Mouse (Mus musculus): ENCODE results near the gene Gstm4. TPM values are rescaled to one million over a fixed set of nuclear protein-coding genes. Genes with fewer than 3 reads are reported as not detected.
A peak's percentile ranks its signal among the peaks of the same experiment; 100 is the strongest.

Gstm4 gene
- polyA plus RNA-seq, 1 experiment from 2014 or later: 10.8 TPM

- Histone ChIP-seq H3K9ac (no peak overlapping the region), H3K4me1 (no peaks in the 10 kb centered on the region), H3K4me3 (no peak overlapping the region), H3K9me3 (replicated peaks) (no peaks in the 10 kb centered on the region), H3K36me3 (ENCODE audit: poor library complexity, severe bottlenecking) (no peaks in the 10 kb centered on the region), H3K4me2 (no peak overlapping the region), H3K27me3 (no peaks in the 10 kb centered on the region), H3K27ac (no peak overlapping the region)
- ATAC-seq: no peak
- WGBS: 70% methylated on average over 6 of the region's 6 CpGs
These were observed 22.8 kb upstream of the Gstm4 start for GRCm38 (mm10) chr3:108067370-108067934.

- Histone ChIP-seq H3K4me3 (no peak overlapping the region), H3K27ac (no peak overlapping the region), H3K9ac (no peak overlapping the region), H3K4me2 (no peak overlapping the region), H3K27me3 (no peaks in the 10 kb centered on the region), H3K4me1 (no peaks in the 10 kb centered on the region), H3K36me3 (ENCODE audit: poor library complexity, severe bottlenecking) (no peaks in the 10 kb centered on the region), H3K9me3 (replicated peaks) (no peaks in the 10 kb centered on the region)
- ATAC-seq: no peak
- 83% methylated on average over 9 of the region's 9 CpGs for WGBS
These were observed 20.9 kb upstream of the Gstm4 start for GRCm38 (mm10) chr3:108065551-108065950.

- H3K27ac ChIP-seq: no peak overlapping the region
- WGBS: 73% methylated on average over 4 of the region's 4 CpGs
These were observed 20.0 kb upstream of the Gstm4 start for GRCm38 (mm10) chr3:108064672-108065071.

GRCm38 (mm10) chr3:108062648-108063047 lies 18.0 kb upstream of the Gstm4 start:
- Histone ChIP-seq H3K4me3 (no peak overlapping the region), H3K9ac (no peak overlapping the region), H3K9me3 (replicated peaks) (no peaks in the 10 kb centered on the region), H3K4me2 (no peak overlapping the region), H3K27me3 (no peaks in the 10 kb centered on the region), H3K27ac (no peak overlapping the region), H3K4me1 (no peaks in the 10 kb centered on the region), H3K36me3 (ENCODE audit: poor library complexity, severe bottlenecking) (no peaks in the 10 kb centered on the region)
- ATAC-seq: no peak
- WGBS: 83% methylated on average over 8 of the region's 8 CpGs

More at GRCm38 (mm10) chr3:108064672-108065071, 20.0 kb upstream of the Gstm4 start:
- H3K9ac ChIP-seq: no peak overlapping the region
- H3K4me2 ChIP-seq: no peak overlapping the region
- no peak overlapping the region for H3K4me3 ChIP-seq
- H3K9me3 ChIP-seq (replicated peaks): no peaks in the 10 kb centered on the region
- ATAC-seq: no peak
- H3K27me3 ChIP-seq: no peaks in the 10 kb centered on the region
- no peaks in the 10 kb centered on the region for H3K4me1 ChIP-seq
- no peaks in the 10 kb centered on the region for H3K36me3 ChIP-seq (ENCODE audit: poor library complexity, severe bottlenecking)

GRCm38 (mm10) chr3:108061420-108061819 lies 16.7 kb upstream of the Gstm4 start:
- ATAC-seq: 0 out of 2 replicates have a peak, but pooled peaks have one; percentile 19
- Histone ChIP-seq H3K36me3 (ENCODE audit: poor library complexity, severe bottlenecking) (no peaks in the 10 kb centered on the region), H3K27me3 (no peaks in the 10 kb centered on the region), H3K9me3 (replicated peaks) (no peaks in the 10 kb centered on the region), H3K27ac (no peak overlapping the region), H3K4me3 (no peak overlapping the region), H3K4me1 (no peaks in the 10 kb centered on the region), H3K4me2 (peak overlapping the region; percentile 20; the same call in 1 of the 2 replicates), H3K9ac (no peak overlapping the region)
- 24% methylated on average over 7 of the region's 7 CpGs for WGBS

- Histone ChIP-seq H3K9ac (no peak overlapping the region), H3K9me3 (replicated peaks) (no peaks in the 10 kb centered on the region), H3K4me1 (no peaks in the 10 kb centered on the region), H3K4me3 (no peak overlapping the region), H3K27me3 (no peaks in the 10 kb centered on the region), H3K27ac (no peak overlapping the region), H3K4me2 (no peak overlapping the region), H3K36me3 (ENCODE audit: poor library complexity, severe bottlenecking) (no peaks in the 10 kb centered on the region)
- WGBS: 94% methylated on average over 5 of the region's 5 CpGs
- no peak for ATAC-seq
These were observed 5.8 kb upstream of the Gstm4 start for GRCm38 (mm10) chr3:108050493-108050892.

GRCm38 (mm10) chr3:108048306-108048705 lies 3.6 kb upstream of the Gstm4 start:
- Histone ChIP-seq H3K9ac (no peak overlapping the region), H3K36me3 (ENCODE audit: poor library complexity, severe bottlenecking) (no peaks in the 10 kb centered on the region), H3K4me1 (peaks cover 13% of the 10 kb centered on the region), H3K27ac (no peak overlapping the region), H3K27me3 (0 out of 2 replicates have a peak, but pooled peaks cover under 1% of the 10 kb centered on the region), H3K4me3 (no peak overlapping the region), H3K4me2 (no peak overlapping the region), H3K9me3 (replicated peaks) (no peaks in the 10 kb centered on the region)
- ATAC-seq: no peak
- 67% methylated on average over 3 of the region's 3 CpGs for WGBS

- Histone ChIP-seq H3K27me3 (0 out of 2 replicates have a peak, but pooled peaks cover 3% of the 10 kb centered on the region), H3K9me3 (replicated peaks) (no peaks in the 10 kb centered on the region), H3K27ac (no peak overlapping the region), H3K36me3 (ENCODE audit: poor library complexity, severe bottlenecking) (no peaks in the 10 kb centered on the region), H3K4me3 (no peak overlapping the region), H3K4me2 (no peak overlapping the region), H3K9ac (no peak overlapping the region), H3K4me1 (peaks cover 13% of the 10 kb centered on the region)
- ATAC-seq: no peak
- 95% methylated on average over 2 of the region's 2 CpGs for WGBS
These were observed 2.4 kb upstream of the Gstm4 start for GRCm38 (mm10) chr3:108046944-108047655.

- Histone ChIP-seq H3K9ac (no peak overlapping the region), H3K4me2 (no peak overlapping the region), H3K4me3 (no peak overlapping the region), H3K36me3 (ENCODE audit: poor library complexity, severe bottlenecking) (no peaks in the 10 kb centered on the region), H3K9me3 (replicated peaks) (no peaks in the 10 kb centered on the region), H3K4me1 (no peaks in the 10 kb centered on the region), H3K27ac (no peak overlapping the region), H3K27me3 (no peaks in the 10 kb centered on the region)
- ATAC-seq: no peak
- 72% methylated on average over 5 of the region's 5 CpGs for WGBS
These were observed 11.5 kb downstream of the Gstm4 start for GRCm38 (mm10) chr3:108033156-108033555.

- no peak overlapping the region for H3K9ac ChIP-seq
- no peak overlapping the region for H3K27ac ChIP-seq
- no peaks in the 10 kb centered on the region for H3K9me3 ChIP-seq (replicated peaks)
- H3K27me3 ChIP-seq: no peaks in the 10 kb centered on the region
- no peak overlapping the region for H3K4me3 ChIP-seq
- no peak for ATAC-seq
- H3K36me3 ChIP-seq (ENCODE audit: poor library complexity, severe bottlenecking): no peaks in the 10 kb centered on the region
- H3K4me2 ChIP-seq: no peak overlapping the region
- H3K4me1 ChIP-seq: no peaks in the 10 kb centered on the region
These were observed 12.6 kb downstream of the Gstm4 start for GRCm38 (mm10) chr3:108032113-108032512.

- ATAC-seq: no peak
- Histone ChIP-seq H3K4me2 (no peak overlapping the region), H3K4me3 (no peak overlapping the region), H3K36me3 (ENCODE audit: poor library complexity, severe bottlenecking) (no peaks in the 10 kb centered on the region), H3K4me1 (no peaks in the 10 kb centered on the region), H3K27me3 (no peaks in the 10 kb centered on the region), H3K9me3 (replicated peaks) (no peaks in the 10 kb centered on the region), H3K9ac (no peak overlapping the region), H3K27ac (no peak overlapping the region)
- 60% methylated on average over 4 of the region's 4 CpGs for WGBS
These were observed 15.9 kb downstream of the Gstm4 start for GRCm38 (mm10) chr3:108028641-108029365.

GRCm38 (mm10) chr3:108026597-108026996 lies 18.1 kb downstream of the Gstm4 start:
- no peak overlapping the region for H3K9ac ChIP-seq
- 68% methylated on average over 1 of the region's 1 CpGs for WGBS
- no peak overlapping the region for H3K27ac ChIP-seq
- H3K4me3 ChIP-seq: no peak overlapping the region
- no peak overlapping the region for H3K4me2 ChIP-seq
- no peaks in the 10 kb centered on the region for H3K4me1 ChIP-seq
- H3K9me3 ChIP-seq (replicated peaks): no peaks in the 10 kb centered on the region
- no peaks in the 10 kb centered on the region for H3K36me3 ChIP-seq (ENCODE audit: poor library complexity, severe bottlenecking)
- no peaks in the 10 kb centered on the region for H3K27me3 ChIP-seq
- ATAC-seq: no peak

Data from forebrain, embryonic 13.5 days (tissue).